ENCODE assay signal across 32 mouse cellular contexts in genomic region chr12:111276371-111276770, GRCm38 (mm10). TPM values are rescaled to one million over a fixed set of nuclear protein-coding genes. Genes with fewer than 3 reads are reported as not detected.
DNase-seq lines count a peak whose midpoint lies in the region; ATAC-seq and TF ChIP-seq lines count a peak whose summit lies in the region.
"Had no signal": no experiment of that assay in that cellular context is flagged by ENCODE, and none has a peak within 500 bp of the region (broad histone marks: within the 10 kb centered on the region; RNA-seq: fewer than 3 reads in every experiment).

No protein-coding gene starts in this region.

- H3K79me2 ChIP-seq in liver, adult 2 months (ENCODE audit: control insufficient read depth, insufficient read depth, low read length), result no peaks in the 10 kb centered on the region

- peaks cover 19% of the 10 kb centered on the region for H3K4me1 ChIP-seq in liver, adult 2 months (ENCODE audit: control insufficient read depth, insufficient read depth, low read length)
- peaks cover 23% of the 10 kb centered on the region for H3K4me1 ChIP-seq in liver, embryonic 12.5 days

- H3K9ac ChIP-seq in liver, adult 2 months (ENCODE audit: low read depth, low read length), result no peak overlapping the region
- no peak overlapping the region for H3K9ac ChIP-seq in liver, embryonic 12.5 days
- H3K9ac ChIP-seq: embryonic facial prominence, embryonic 15.5 days; forebrain, embryonic 12.5 days; forebrain, postnatal 0 days; hindbrain, embryonic 12.5 days; liver, embryonic 15.5 days; lung, embryonic 15.5 days; neural tube, embryonic 13.5 days; stomach, embryonic 15.5 days had no signal

- no peaks in the 10 kb centered on the region for H3K36me3 ChIP-seq in liver, adult 2 months (ENCODE audit: control insufficient read depth, insufficient read depth, low read length)
- no peaks in the 10 kb centered on the region for H3K36me3 ChIP-seq in liver, embryonic 12.5 days
- H3K36me3 ChIP-seq: embryonic facial prominence, embryonic 15.5 days; forebrain, embryonic 12.5 days; heart, embryonic 10.5 days; hindbrain, embryonic 12.5 days; liver, embryonic 15.5 days; lung, embryonic 15.5 days; midbrain, embryonic 10.5 days; neural tube, embryonic 13.5 days; stomach, embryonic 15.5 days had no signal

- no peak overlapping the region for H3K4me2 ChIP-seq in liver, embryonic 12.5 days

- peak; percentile 58 for DNase-seq in gastrocnemius, adult 18-20 months (ENCODE audit: low spot score)
- DNase-seq in gastrocnemius, postnatal 10 days, result no peak
- DNase-seq in kidney, adult 18-20 months, result peak; percentile 23
- DNase-seq in kidney, postnatal 4 days, result no peak
- peak; percentile 71 for DNase-seq in liver, adult 2 months (ENCODE audit: extremely low read depth, low read depth, low spot score)
- peak; percentile 61 for DNase-seq in yolk sac, embryonic 10.5 days (ENCODE audit: low spot score)
- DNase-seq: adrenal gland, adult 2 months; adrenal gland, postnatal 36 days; cerebellum, adult 2 months; cerebellum, postnatal 14 days; forebrain, postnatal 0 days; heart, postnatal 36 days; layer of hippocampus, postnatal 36 days; left cerebral cortex, postnatal 4 days; right cerebral cortex, postnatal 14 days had no signal

- H3K27me3 ChIP-seq in liver, adult 2 months (ENCODE audit: control insufficient read depth, insufficient read depth, low read length), result peaks cover 27% of the 10 kb centered on the region
- H3K27me3 ChIP-seq in liver, embryonic 12.5 days (replicated peaks), result peaks cover 71% of the 10 kb centered on the region
- H3K27me3 ChIP-seq: CH12.LX had no signal

- no peak for ATAC-seq in liver, embryonic 12.5 days
- ATAC-seq: activated CD4-positive, CD25-positive, alpha-beta regulatory T cell, adult 4 months; forebrain, postnatal 0 days; hindbrain, postnatal 0 days; intestine, embryonic 15.5 days; midbrain, embryonic 16.5 days had no signal

- no peak overlapping the region for H3K4me3 ChIP-seq in liver, adult 2 months (ENCODE audit: insufficient read depth, low read depth, low read length)
- no peak overlapping the region for H3K4me3 ChIP-seq in liver, embryonic 12.5 days
- H3K4me3 ChIP-seq: myocyte had no signal

- WGBS in liver, adult 2 months, result 23% methylated on average over 6 of the region's 6 CpGs
- WGBS in liver, embryonic 12.5 days (ENCODE audit: insufficient replicate concordance), result 46% methylated on average over 6 of the region's 6 CpGs

- no peak for TF ChIP-seq POLR2A in liver, adult 2 months (IDR thresholded peaks at IDR 0.05; ENCODE audit: extremely low read depth, insufficient read depth, low read length)

- H3K27ac ChIP-seq in liver, adult 2 months (replicated peaks; ENCODE audit: insufficient read depth, low read depth, low read length), result no peak overlapping the region
- H3K27ac ChIP-seq in liver, embryonic 12.5 days, result no peak overlapping the region
- H3K27ac ChIP-seq: embryonic facial prominence, embryonic 15.5 days; forebrain, embryonic 12.5 days; heart, embryonic 10.5 days; hindbrain, embryonic 12.5 days; hindbrain, postnatal 0 days; intestine, embryonic 15.5 days; liver, embryonic 15.5 days; lung, embryonic 15.5 days; midbrain, embryonic 10.5 days; neural tube, embryonic 13.5 days; stomach, embryonic 15.5 days had no signal

- 0 out of 2 replicates have a peak, but pooled peaks cover 6% of the 10 kb centered on the region for H3K9me3 ChIP-seq in liver, embryonic 12.5 days (replicated peaks)
- H3K9me3 ChIP-seq: embryonic facial prominence, embryonic 15.5 days; intestine, embryonic 15.5 days; liver, embryonic 15.5 days; stomach, embryonic 15.5 days had no signal

- TF ChIP-seq CTCF in liver, adult 2 months (IDR thresholded peaks at IDR 0.05; ENCODE audit: low read depth, low read length), result no peak

RNA-seq across cellular contexts. Expression of gene Amn, which starts 5.5 kb away (rescaled TPM):
- total RNA-seq in gastrocnemius, adult 18-20 months (2021), result not detected
- under 1 TPM in 1 of 2 experiments, not detected in 1; 0.34 TPM for total RNA-seq in gastrocnemius, postnatal 10 days (2021)
- 0.09 and 0.74 TPM in 2 replicates for total RNA-seq in liver, adult 2 months (2014; rRNA removed)
- 0.27 and 0.55 TPM in 2 replicates for polyA plus RNA-seq in liver, adult 2 months (2012; rRNA removed)
- 2.0 and 2.2 TPM in 2 replicates for polyA plus RNA-seq in liver, embryonic 12.5 days (2016; fragmentation: Nextera tagmentation; extraction: Ambion mirVana)
- total RNA-seq: adrenal gland, adult 2 months; adrenal gland, postnatal 36 days; heart, postnatal 36 days; megakaryocyte progenitor cell, adult 5-6 weeks had no signal
- polyA plus RNA-seq: activated CD4-positive, CD25-positive, alpha-beta regulatory T cell, adult 4 months had no signal

Comparison
In these comparisons a context has a peak if more than half of its experiments do, and no peak if none do; other contexts are left out.
1. DNase-seq: peak in gastrocnemius, adult 18-20 months (single experiment), kidney, adult 18-20 months (single experiment), liver, adult 2 months (single experiment) and yolk sac, embryonic 10.5 days (single experiment); none in gastrocnemius, postnatal 10 days (single experiment) and kidney, postnatal 4 days (0 of 2).